Mouse (Mus musculus): Measurements from ENCODE around the gene Arhgap25.

GRCm38 (mm10) chr6:87536270-87536669 lies 3.2 kb upstream of the Arhgap25 start:
- TF ChIP-seq CTCF (IDR thresholded peaks at IDR 0.05; ENCODE audit: low read depth) (no peak), EP300 (IDR thresholded peaks at IDR 0.05; ENCODE audit: low read depth) (no peak)
